Mouse (Mus musculus) gastrocnemius, adult 18-20 months (tissue): ENCODE measurements around the gene Hoxc4. TPM values are rescaled to one million over a fixed set of nuclear protein-coding genes. Genes with fewer than 3 reads are reported as not detected.

Source experiments
- DNase-seq: peaks from one replicate; pipeline ENCODE4 v3.0.0; 2021; ENCODE audit warnings: low spot score
- total RNA-seq, 2 experiments: library from RNA; stranded (reverse); gene quantifications; 2 replicates each; pipeline ENCODE4 v1.2.3; 2021

Gene Hoxc4
- total RNA-seq, 2 experiments from 2014 or later = 3.8 to 5.3 TPM

GRCm38 (mm10) chr15:103038701-103039480, 20.2 kb downstream of the Hoxc4 start:
- DNase-seq = no peak

- no peak for DNase-seq
These were observed 20.9 kb downstream of the Hoxc4 start for GRCm38 (mm10) chr15:103039609-103040008.

- no peak for DNase-seq
These were observed 21.9 kb downstream of the Hoxc4 start for GRCm38 (mm10) chr15:103040601-103041000.

- DNase-seq = no peak
These were observed 22.9 kb downstream of the Hoxc4 start for GRCm38 (mm10) chr15:103041613-103042012.

GRCm38 (mm10) chr15:103042209-103042608, 23.5 kb downstream of the Hoxc4 start:
- no peak for DNase-seq

- DNase-seq = no peak
These were observed 32.9 kb downstream of the Hoxc4 start for GRCm38 (mm10) chr15:103051670-103052069.

- DNase-seq = no peak
These were observed 34.5 kb downstream of the Hoxc4 start for GRCm38 (mm10) chr15:103053210-103053609.

GRCm38 (mm10) chr15:103056396-103056795, 37.7 kb downstream of the Hoxc4 start:
- no peak for DNase-seq

GRCm38 (mm10) chr15:103058715-103059114, 40.0 kb downstream of the Hoxc4 start:
- no peak for DNase-seq

- DNase-seq = no peak
These were observed 40.8 kb downstream of the Hoxc4 start for GRCm38 (mm10) chr15:103059393-103059992.

- no peak for DNase-seq
These were observed 41.2 kb downstream of the Hoxc4 start for GRCm38 (mm10) chr15:103060021-103060340.

- DNase-seq = peak; percentile 64
These were observed 41.8 kb downstream of the Hoxc4 start for GRCm38 (mm10) chr15:103060341-103061130.

GRCm38 (mm10) chr15:103061131-103061825, 42.5 kb downstream of the Hoxc4 start:
- DNase-seq = peak; percentile 36

GRCm38 (mm10) chr15:103061988-103062387, 43.3 kb downstream of the Hoxc4 start:
- DNase-seq = no peak

- no peak for DNase-seq
These were observed 46.9 kb downstream of the Hoxc4 start for GRCm38 (mm10) chr15:103065642-103066041.

GRCm38 (mm10) chr15:103067701-103068100, 49.0 kb downstream of the Hoxc4 start:
- no peak for DNase-seq

- DNase-seq = peak; percentile 52
These were observed 50.4 kb downstream of the Hoxc4 start for GRCm38 (mm10) chr15:103069173-103069572.

GRCm38 (mm10) chr15:103071266-103071665, 52.5 kb downstream of the Hoxc4 start:
- DNase-seq = no peak

GRCm38 (mm10) chr15:103074663-103075415, 56.1 kb downstream of the Hoxc4 start:
- DNase-seq = no peak

GRCm38 (mm10) chr15:103077673-103078072, 58.9 kb downstream of the Hoxc4 start:
- DNase-seq = no peak

- no peak for DNase-seq
These were observed 63.9 kb downstream of the Hoxc4 start for GRCm38 (mm10) chr15:103082622-103083021.
